Comparison of ENCODE assay signal across 10 mouse cellular contexts in the genomic region with DNA sequence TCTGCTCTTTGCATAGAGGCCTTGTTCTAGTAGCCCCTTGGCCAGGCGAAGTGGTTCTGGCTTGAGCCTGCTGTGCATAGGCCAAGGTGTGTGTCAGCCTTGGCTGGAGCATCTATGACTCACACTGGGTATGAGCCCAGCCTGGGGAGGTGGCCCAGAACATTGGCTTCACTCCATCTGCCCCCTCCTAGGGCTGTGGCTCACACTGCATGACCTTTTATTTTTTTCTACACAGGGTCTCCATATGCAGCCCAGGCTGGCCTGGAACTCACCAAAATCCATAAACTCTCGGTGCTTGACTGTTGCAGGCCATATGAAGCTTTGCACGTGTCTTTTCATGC. TPM values are rescaled to one million over a fixed set of nuclear protein-coding genes. Genes with fewer than 3 reads are reported as not detected.
DNase-seq lines count a peak whose midpoint lies in the region; ATAC-seq lines count a peak whose summit lies in the region.
"Had no signal": no experiment of that assay in that cellular context is flagged by ENCODE, and none has a peak within 500 bp of the region (broad histone marks: within the 10 kb centered on the region; RNA-seq: fewer than 3 reads in every experiment).

No protein-coding gene starts in this region.

- H3K9me3 ChIP-seq in megakaryocyte, embryonic 14.5 days = peaks cover 4% of the 10 kb centered on the region; the same call in 1 of the 2 replicates

- H3K27me3 ChIP-seq in megakaryocyte, embryonic 14.5 days (replicated peaks) = peaks cover 9% of the 10 kb centered on the region

- intact Hi-C loops in left cerebral cortex, postnatal 14 days (cut with DNase I) = loop anchor here (10.0 kb wide), 1 partner anchor 52 kb away; a partner anchor contains a TSS

- ATAC-seq in megakaryocyte, adult 5-6 weeks (ENCODE audit: poor library complexity, severe bottlenecking) = no peak
- ATAC-seq in megakaryocyte-erythroid progenitor cell, adult 5-6 weeks (replicated peaks; ENCODE audit: low FRiP score, low TSS enrichment, poor library complexity, severe bottlenecking) = no peak
- ATAC-seq in inflammation-experienced regulatory T-cells, adult 6 months = no peak

- peaks cover 46% of the 10 kb centered on the region for H3K4me1 ChIP-seq in megakaryocyte, embryonic 14.5 days

- peak; percentile 86 for DNase-seq in cerebellum, adult 11 months
- DNase-seq in gastrocnemius, postnatal 25 days = peak; percentile 90
- peak; percentile 83 for DNase-seq in lung, postnatal 10 days
- no peak for DNase-seq in left cerebral cortex, postnatal 14 days (ENCODE audit: low spot score in 2 of 2)

- peak overlapping the region; percentile 62 for H3K4me3 ChIP-seq in megakaryocyte, embryonic 14.5 days (replicated peaks)

- H3K36me3 ChIP-seq in megakaryocyte, embryonic 14.5 days (replicated peaks; ENCODE audit: low read length) = peaks cover 11% of the 10 kb centered on the region

RNA-seq across cellular contexts. Expression of a gene that starts 0.4 kb away (rescaled TPM):
- polyA plus RNA-seq in megakaryocyte, embryonic 14.5 days (2012; ENCODE audit: insufficient read depth, low replicate concordance) = not detected in 2 replicates
- 0.11 and 0.27 TPM in 2 replicates for total RNA-seq in megakaryocyte, adult 5-6 weeks (2015)
- total RNA-seq in megakaryocyte, adult 5-6 weeks (2017) = 0.04 TPM in 1 of 2 replicates, not detected in the other
- not detected for total RNA-seq in gastrocnemius, postnatal 25 days (2021)
- not detected in 2 replicates for total RNA-seq in megakaryocyte-erythroid progenitor cell, adult 5-6 weeks (2014; fragmentation: Nextera tagmentation)
- not detected in 2 replicates for total RNA-seq in megakaryocyte-erythroid progenitor cell, adult 5-6 weeks (2017)
- total RNA-seq in left cerebral cortex, postnatal 14 days (2021) = under 1 TPM in 1 of 2 experiments, not detected in 1; 0.08 TPM
- polyA plus RNA-seq in inflammation-experienced regulatory T-cells, adult 6 months (2017; shearing (Covaris generic)) = not detected

RNA-seq across cellular contexts. Expression of a gene that starts 4.1 kb away (rescaled TPM):
- 972 and 2,520 TPM in 2 replicates for polyA plus RNA-seq in megakaryocyte, embryonic 14.5 days (2012; ENCODE audit: insufficient read depth, low replicate concordance)
- total RNA-seq in megakaryocyte, adult 5-6 weeks (2015) = 26.7 and 44.1 TPM in 2 replicates
- 24.0 and 28.9 TPM in 2 replicates for total RNA-seq in megakaryocyte, adult 5-6 weeks (2017)
- 10 to 100 TPM; 54.5 to 68.6 TPM for total RNA-seq in gastrocnemius, postnatal 25 days (2021)
- 18.8 and 34.4 TPM in 2 replicates for total RNA-seq in megakaryocyte-erythroid progenitor cell, adult 5-6 weeks (2014; fragmentation: Nextera tagmentation)
- total RNA-seq in megakaryocyte-erythroid progenitor cell, adult 5-6 weeks (2017) = 44.8 and 48.7 TPM in 2 replicates
- 100 to 1,000 TPM; 165 to 193 TPM for total RNA-seq in left cerebral cortex, postnatal 14 days (2021)
- 10 to 100 TPM; 13.9 to 23.2 (median 16.6) TPM for polyA plus RNA-seq in inflammation-experienced regulatory T-cells, adult 6 months (2017; shearing (Covaris generic))

RNA-seq across cellular contexts. Expression of a gene that starts 15.5 kb away (rescaled TPM):
- polyA plus RNA-seq in megakaryocyte, embryonic 14.5 days (2012; ENCODE audit: insufficient read depth, low replicate concordance) = 0.26 TPM in 1 of 2 replicates, not detected in the other
- not detected in 2 replicates for total RNA-seq in megakaryocyte, adult 5-6 weeks (2015)
- total RNA-seq in megakaryocyte, adult 5-6 weeks (2017) = not detected in 2 replicates
- not detected for total RNA-seq in gastrocnemius, postnatal 25 days (2021)
- total RNA-seq in megakaryocyte-erythroid progenitor cell, adult 5-6 weeks (2014; fragmentation: Nextera tagmentation) = not detected in 2 replicates
- not detected in 2 replicates for total RNA-seq in megakaryocyte-erythroid progenitor cell, adult 5-6 weeks (2017)
- not detected for total RNA-seq in left cerebral cortex, postnatal 14 days (2021)
- polyA plus RNA-seq in inflammation-experienced regulatory T-cells, adult 6 months (2017; shearing (Covaris generic)) = under 1 TPM in 1 of 3 experiments, not detected in 2; 0.55 TPM
- total RNA-seq: layer of hippocampus, postnatal 25 days had no signal
- polyA plus RNA-seq: brain, embryonic 14.5 days had no signal

RNA-seq across cellular contexts. Expression of a gene that starts 20.7 kb away (rescaled TPM):
- 0.03 TPM in 1 of 2 replicates, not detected in the other for polyA plus RNA-seq in megakaryocyte, embryonic 14.5 days (2012; ENCODE audit: insufficient read depth, low replicate concordance)
- total RNA-seq in megakaryocyte, adult 5-6 weeks (2015) = not detected in 2 replicates
- not detected in 2 replicates for total RNA-seq in megakaryocyte, adult 5-6 weeks (2017)
- total RNA-seq in gastrocnemius, postnatal 25 days (2021) = 1 to 10 TPM; 1.6 to 2.3 TPM
- total RNA-seq in megakaryocyte-erythroid progenitor cell, adult 5-6 weeks (2014; fragmentation: Nextera tagmentation) = 0.28 TPM in 1 of 2 replicates, not detected in the other
- total RNA-seq in megakaryocyte-erythroid progenitor cell, adult 5-6 weeks (2017) = not detected in 2 replicates
- total RNA-seq in left cerebral cortex, postnatal 14 days (2021) = 1 to 10 TPM; 1.0 to 1.7 TPM
- under 1 TPM; 0.19 to 0.59 (median 0.25) TPM for polyA plus RNA-seq in inflammation-experienced regulatory T-cells, adult 6 months (2017; shearing (Covaris generic))

RNA-seq across cellular contexts. Expression of a gene that starts 29.8 kb away (rescaled TPM):
- polyA plus RNA-seq in megakaryocyte, embryonic 14.5 days (2012; ENCODE audit: insufficient read depth, low replicate concordance) = 103 and 569 TPM in 2 replicates
- 82.1 and 84.4 TPM in 2 replicates for total RNA-seq in megakaryocyte, adult 5-6 weeks (2015)
- 106 and 151 TPM in 2 replicates for total RNA-seq in megakaryocyte, adult 5-6 weeks (2017)
- 10 to 100 TPM; 57.7 to 66.0 TPM for total RNA-seq in gastrocnemius, postnatal 25 days (2021)
- 286 and 287 TPM in 2 replicates for total RNA-seq in megakaryocyte-erythroid progenitor cell, adult 5-6 weeks (2014; fragmentation: Nextera tagmentation)
- 240 and 290 TPM in 2 replicates for total RNA-seq in megakaryocyte-erythroid progenitor cell, adult 5-6 weeks (2017)
- 10 to 100 TPM; 64.3 to 69.7 TPM for total RNA-seq in left cerebral cortex, postnatal 14 days (2021)
- 100 to 1,000 TPM in 1 of 3 experiments, 10 to 100 TPM in 2; 79.0 to 128 (median 97.8) TPM for polyA plus RNA-seq in inflammation-experienced regulatory T-cells, adult 6 months (2017; shearing (Covaris generic))

Comparison
In these comparisons a context has a peak if more than half of its experiments do, and no peak if none do; other contexts are left out.
1. DNase-seq: peak in cerebellum, adult 11 months (single experiment), gastrocnemius, postnatal 25 days (single experiment) and lung, postnatal 10 days (single experiment); none in left cerebral cortex, postnatal 14 days (0 of 2).